Mouse (Mus musculus): ENCODE data around the gene Kmo. TPM values are rescaled to one million over a fixed set of nuclear protein-coding genes. Genes with fewer than 3 reads are reported as not detected.

Kmo gene
- polyA plus RNA-seq, 1 experiment: 0.20 TPM

DNA sequence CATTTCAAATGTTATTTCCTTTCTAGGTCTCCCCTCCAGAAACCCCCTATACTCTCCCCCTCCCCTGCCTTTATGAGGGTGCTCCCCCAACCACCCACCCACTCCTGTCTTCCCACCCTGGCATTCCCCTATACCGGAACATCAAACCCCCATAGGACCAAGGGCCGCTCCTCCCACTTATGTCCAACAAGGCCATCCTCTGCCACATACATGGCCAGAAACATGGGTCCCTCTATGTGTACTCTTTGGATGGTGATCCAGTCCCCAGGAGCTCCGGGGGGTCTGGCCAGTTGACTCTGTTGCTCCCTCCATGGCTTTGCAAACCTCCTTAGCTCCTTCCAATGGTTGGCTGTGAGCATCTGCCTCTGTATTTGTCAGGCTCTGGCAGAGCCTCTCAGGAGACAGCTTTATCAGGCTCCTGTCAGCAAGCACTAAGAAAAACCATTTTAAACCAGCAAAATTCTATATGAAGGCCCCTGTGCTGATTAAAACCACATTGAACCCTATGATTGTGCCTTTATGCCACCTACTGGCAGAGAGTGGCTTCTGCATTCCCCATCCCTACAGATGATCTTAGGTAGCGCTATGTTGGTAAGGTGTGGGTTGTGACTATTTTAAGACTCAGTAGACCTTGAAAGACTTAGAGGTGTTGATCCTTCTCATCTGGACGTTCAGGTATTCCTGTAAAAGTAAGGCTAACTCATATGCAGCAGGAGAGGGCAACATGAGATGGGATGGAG is 48.7 kb downstream of the Kmo start:
- 69% methylated on average over 5 of the region's 5 CpGs for WGBS
- TF ChIP-seq CTCF (IDR thresholded peaks at IDR 0.05; ENCODE audit: borderline replicate concordance, insufficient read depth, low read depth, low read length): peak; percentile 48; the same call in 1 of the 2 replicates
- TF ChIP-seq POLR2A (IDR thresholded peaks at IDR 0.05; ENCODE audit: borderline replicate concordance, insufficient read depth, low read length): no peak
- H3K4me1 ChIP-seq (ENCODE audit: control insufficient read depth, insufficient read depth, low read length): no peaks in the 10 kb centered on the region
- no peaks in the 10 kb centered on the region for H3K27me3 ChIP-seq (ENCODE audit: control insufficient read depth, insufficient read depth, low read length)
- no peak overlapping the region for H3K4me3 ChIP-seq (replicated peaks; ENCODE audit: insufficient read depth, low read depth, low read length)
- H3K27ac ChIP-seq (ENCODE audit: insufficient read depth, low read length): no peak overlapping the region
- DNase-seq: peak in 1 of 2 experiments; percentile 10

DNA sequence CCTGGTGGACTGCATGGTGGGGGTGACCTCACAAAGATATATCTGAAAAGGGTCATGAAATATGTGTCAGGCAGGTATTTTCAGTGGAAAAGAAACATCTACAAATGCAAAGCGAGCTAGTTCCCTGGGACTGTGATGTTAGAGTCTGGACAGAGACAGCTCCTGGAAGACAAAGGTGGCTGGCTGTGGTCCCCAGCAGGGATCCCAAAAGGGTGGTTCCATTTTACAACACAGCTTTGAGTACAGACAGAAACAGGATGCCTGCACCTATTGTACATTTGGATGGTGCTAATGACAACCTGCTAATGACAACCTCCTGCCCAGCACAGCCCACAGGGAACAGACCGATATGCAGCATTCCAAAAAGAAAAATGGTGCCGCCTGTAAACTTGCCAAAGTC is 49.3 kb downstream of the Kmo start:
- Histone ChIP-seq H3K4me1 (ENCODE audit: control insufficient read depth, insufficient read depth, low read length) (no peaks in the 10 kb centered on the region), H3K27ac (ENCODE audit: insufficient read depth, low read length) (no peak overlapping the region), H3K4me3 (replicated peaks; ENCODE audit: insufficient read depth, low read depth, low read length) (no peak overlapping the region), H3K27me3 (ENCODE audit: control insufficient read depth, insufficient read depth, low read length) (no peaks in the 10 kb centered on the region)
- TF ChIP-seq CTCF (IDR thresholded peaks at IDR 0.05; ENCODE audit: borderline replicate concordance, insufficient read depth, low read depth, low read length) (no peak), POLR2A (IDR thresholded peaks at IDR 0.05; ENCODE audit: borderline replicate concordance, insufficient read depth, low read length) (no peak)
- DNase-seq: no peak
- 74% methylated on average over 3 of the region's 3 CpGs for WGBS

DNA sequence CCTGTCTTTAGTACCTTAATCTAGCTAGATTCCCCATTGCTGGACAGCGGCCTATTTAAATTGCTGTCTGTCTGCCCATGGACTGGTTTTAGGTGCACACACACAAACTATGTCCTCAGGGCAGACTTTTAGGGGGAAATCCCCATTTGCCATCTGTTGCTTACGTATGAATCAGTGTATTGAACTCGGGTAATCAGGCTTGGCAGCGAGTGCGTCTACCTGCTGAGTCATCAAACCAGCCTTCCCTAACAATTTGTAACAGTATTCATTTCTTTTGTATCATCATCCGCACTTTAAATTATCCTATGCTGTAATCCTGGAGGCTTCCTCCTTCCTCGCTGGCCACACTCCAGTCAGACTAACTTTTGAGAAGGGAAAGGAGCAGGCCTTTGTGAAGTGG is 49.9 kb downstream of the Kmo start:
- Histone ChIP-seq H3K27me3 (ENCODE audit: control insufficient read depth, insufficient read depth, low read length) (no peaks in the 10 kb centered on the region), H3K4me3 (replicated peaks; ENCODE audit: insufficient read depth, low read depth, low read length) (no peak overlapping the region), H3K4me1 (ENCODE audit: control insufficient read depth, insufficient read depth, low read length) (no peaks in the 10 kb centered on the region), H3K27ac (ENCODE audit: insufficient read depth, low read length) (no peak overlapping the region)
- 20% methylated on average over 7 of the region's 7 CpGs for WGBS
- no peak for DNase-seq
- TF ChIP-seq POLR2A (IDR thresholded peaks at IDR 0.05; ENCODE audit: borderline replicate concordance, insufficient read depth, low read length): no peak
- no peak for TF ChIP-seq CTCF (IDR thresholded peaks at IDR 0.05; ENCODE audit: borderline replicate concordance, insufficient read depth, low read depth, low read length)

DNA sequence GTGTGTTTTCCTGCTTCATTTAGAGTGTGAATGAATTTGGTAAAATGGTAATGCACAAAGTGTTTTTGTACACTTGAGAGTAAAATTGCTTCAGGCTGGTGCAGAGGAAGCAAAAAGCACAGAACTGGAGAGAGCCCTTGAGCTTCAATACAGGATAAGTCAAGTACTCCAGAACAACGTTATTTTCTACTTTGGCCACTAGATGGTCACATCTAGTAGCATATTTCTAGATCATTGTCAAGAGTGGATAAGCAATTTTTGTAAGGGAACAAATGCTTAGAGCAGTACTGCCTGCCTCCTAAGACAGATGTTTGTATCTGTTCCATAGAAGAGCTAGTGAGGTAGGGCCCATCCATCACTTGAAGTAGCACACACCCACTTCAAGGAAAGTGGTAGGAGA is 51.4 kb downstream of the Kmo start:
- TF ChIP-seq POLR2A (IDR thresholded peaks at IDR 0.05; ENCODE audit: borderline replicate concordance, insufficient read depth, low read length) (no peak), CTCF (IDR thresholded peaks at IDR 0.05; ENCODE audit: borderline replicate concordance, insufficient read depth, low read depth, low read length) (no peak)
- no peak overlapping the region for H3K4me3 ChIP-seq (replicated peaks; ENCODE audit: insufficient read depth, low read depth, low read length)
- 27% methylated on average over 1 of the region's 1 CpGs for WGBS
- DNase-seq: no peak
- no peak overlapping the region for H3K27ac ChIP-seq (ENCODE audit: insufficient read depth, low read length)
- no peaks in the 10 kb centered on the region for H3K4me1 ChIP-seq (ENCODE audit: control insufficient read depth, insufficient read depth, low read length)
- H3K27me3 ChIP-seq (ENCODE audit: control insufficient read depth, insufficient read depth, low read length): no peaks in the 10 kb centered on the region

DNA sequence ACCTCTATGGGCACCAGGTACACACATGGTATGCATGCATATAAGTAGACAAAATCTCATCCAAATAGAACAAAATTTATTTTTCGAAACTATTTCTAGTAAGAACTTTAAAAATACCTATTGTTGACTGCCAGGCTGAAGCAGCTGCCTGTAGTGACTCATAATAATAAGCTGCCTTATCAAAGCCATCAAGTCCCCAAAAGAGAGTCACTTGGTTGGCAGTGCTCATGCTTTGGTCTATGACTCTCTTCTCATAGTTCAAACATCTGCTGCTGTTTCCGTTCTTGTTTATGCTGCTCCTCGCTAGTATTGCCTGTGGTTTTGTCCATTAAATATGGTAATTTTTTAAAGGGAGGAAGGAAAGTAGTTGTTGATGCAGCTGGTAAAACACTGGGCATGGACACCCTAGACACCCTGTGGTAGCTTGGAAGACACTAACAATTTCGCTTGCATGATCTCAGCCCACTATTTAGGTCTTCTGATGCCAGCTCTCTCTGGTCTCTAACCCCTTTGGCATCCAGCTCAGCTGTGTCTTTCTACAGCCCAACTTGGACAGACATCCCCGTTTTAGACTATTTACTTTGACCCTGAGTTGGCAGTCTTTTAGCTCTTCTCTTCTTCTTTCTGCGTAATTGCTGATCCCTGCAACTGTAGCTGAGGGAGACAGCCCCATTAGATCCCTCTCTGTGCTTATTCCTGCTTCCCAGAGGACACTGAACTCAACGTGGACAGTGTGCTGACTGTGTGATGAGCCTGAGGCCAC is 53.6 kb downstream of the Kmo start:
- no peaks in the 10 kb centered on the region for H3K4me1 ChIP-seq (ENCODE audit: control insufficient read depth, insufficient read depth, low read length)
- no peak overlapping the region for H3K27ac ChIP-seq (ENCODE audit: insufficient read depth, low read length)
- H3K27me3 ChIP-seq (ENCODE audit: control insufficient read depth, insufficient read depth, low read length): no peaks in the 10 kb centered on the region
- DNase-seq: no peak
- TF ChIP-seq CTCF (IDR thresholded peaks at IDR 0.05; ENCODE audit: borderline replicate concordance, insufficient read depth, low read depth, low read length) (no peak), POLR2A (IDR thresholded peaks at IDR 0.05; ENCODE audit: borderline replicate concordance, insufficient read depth, low read length) (no peak)
- 37% methylated on average over 7 of the region's 7 CpGs for WGBS
- H3K4me3 ChIP-seq (replicated peaks; ENCODE audit: insufficient read depth, low read depth, low read length): no peak overlapping the region

DNA sequence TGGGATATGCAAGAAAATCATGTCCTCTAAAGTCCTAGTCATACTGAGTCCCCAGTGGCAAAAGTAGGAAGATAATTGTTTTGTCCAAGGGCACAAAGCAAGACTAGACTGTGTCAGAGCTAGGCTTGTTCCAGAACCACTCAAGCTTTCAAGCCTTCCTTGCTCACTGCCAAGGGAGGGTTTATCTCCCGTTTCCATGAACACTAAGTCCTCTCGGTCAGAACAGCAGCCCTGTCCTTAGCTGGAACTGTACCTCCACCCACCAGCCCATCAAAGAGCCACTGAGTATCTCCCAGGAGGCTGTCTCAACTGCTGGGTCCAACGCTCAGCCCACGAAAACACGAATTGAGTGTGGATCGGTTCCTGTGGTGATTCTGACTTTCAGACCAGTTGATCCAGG is 54.9 kb downstream of the Kmo start:
- H3K27me3 ChIP-seq (ENCODE audit: control insufficient read depth, insufficient read depth, low read length): no peaks in the 10 kb centered on the region
- TF ChIP-seq CTCF (IDR thresholded peaks at IDR 0.05; ENCODE audit: borderline replicate concordance, insufficient read depth, low read depth, low read length) (no peak), POLR2A (IDR thresholded peaks at IDR 0.05; ENCODE audit: borderline replicate concordance, insufficient read depth, low read length) (no peak)
- 58% methylated on average over 6 of the region's 6 CpGs for WGBS
- no peaks in the 10 kb centered on the region for H3K4me1 ChIP-seq (ENCODE audit: control insufficient read depth, insufficient read depth, low read length)
- no peak overlapping the region for H3K4me3 ChIP-seq (replicated peaks; ENCODE audit: insufficient read depth, low read depth, low read length)
- no peak overlapping the region for H3K27ac ChIP-seq (ENCODE audit: insufficient read depth, low read length)
- no peak for DNase-seq

DNA sequence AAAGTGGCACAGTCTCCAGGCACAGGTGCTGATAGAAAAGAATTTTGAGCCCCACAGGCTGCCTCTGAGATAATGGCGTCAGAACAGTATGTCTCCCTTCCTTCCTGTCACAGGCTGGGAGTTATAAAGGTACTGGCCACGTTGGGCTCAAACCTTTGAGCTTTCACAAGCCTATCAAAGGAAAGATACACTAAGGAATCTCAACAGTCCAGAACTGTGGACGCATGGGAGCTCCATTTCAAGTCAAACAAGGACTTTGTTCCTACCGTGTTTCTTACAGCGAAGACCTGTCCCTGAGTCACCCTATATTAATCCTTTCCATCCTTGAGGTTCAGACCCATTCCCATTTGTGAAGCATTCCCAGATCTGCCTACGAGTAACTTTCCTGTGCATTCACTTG is 57.3 kb downstream of the Kmo start:
- WGBS: 89% methylated on average over 6 of the region's 6 CpGs
- Histone ChIP-seq H3K27ac (ENCODE audit: insufficient read depth, low read length) (no peak overlapping the region), H3K4me3 (replicated peaks; ENCODE audit: insufficient read depth, low read depth, low read length) (no peak overlapping the region), H3K27me3 (ENCODE audit: control insufficient read depth, insufficient read depth, low read length) (no peaks in the 10 kb centered on the region), H3K4me1 (ENCODE audit: control insufficient read depth, insufficient read depth, low read length) (no peaks in the 10 kb centered on the region)
- DNase-seq: no peak
- TF ChIP-seq POLR2A (IDR thresholded peaks at IDR 0.05; ENCODE audit: borderline replicate concordance, insufficient read depth, low read length): no peak

DNA sequence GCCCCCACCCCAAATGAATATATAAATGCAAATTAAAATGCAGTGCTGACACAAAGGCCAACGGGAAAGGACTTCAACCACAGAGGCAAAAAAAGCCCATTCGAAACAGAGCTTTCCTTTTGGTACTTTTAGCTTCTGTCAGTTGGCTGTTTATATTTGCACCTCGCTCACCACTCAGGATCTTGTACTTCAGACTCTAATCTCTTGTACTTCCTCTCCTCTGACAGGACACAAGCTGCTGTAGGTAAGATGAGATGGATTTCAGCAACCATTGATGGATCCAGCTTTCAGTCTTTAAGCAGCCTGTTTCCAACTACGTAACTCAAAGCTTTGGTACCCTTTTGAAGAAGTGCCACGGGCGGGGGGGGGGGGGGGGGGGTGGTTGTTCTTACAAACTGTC is 60.8 kb downstream of the Kmo start:
- TF ChIP-seq POLR2A (IDR thresholded peaks at IDR 0.05; ENCODE audit: borderline replicate concordance, insufficient read depth, low read length) (no peak), CTCF (IDR thresholded peaks at IDR 0.05; ENCODE audit: borderline replicate concordance, insufficient read depth, low read depth, low read length) (no peak)
- H3K4me3 ChIP-seq (replicated peaks; ENCODE audit: insufficient read depth, low read depth, low read length): no peak overlapping the region
- no peaks in the 10 kb centered on the region for H3K4me1 ChIP-seq (ENCODE audit: control insufficient read depth, insufficient read depth, low read length)
- H3K27ac ChIP-seq (ENCODE audit: insufficient read depth, low read length): no peak overlapping the region
- 85% methylated on average over 6 of the region's 6 CpGs for WGBS
- no peaks in the 10 kb centered on the region for H3K27me3 ChIP-seq (ENCODE audit: control insufficient read depth, insufficient read depth, low read length)
- no peak for DNase-seq

Data from cerebellum, adult 2 months (tissue).